Mouse (Mus musculus) right cerebral cortex, postnatal 10 days (tissue): ENCODE data around the gene Gpr173.

Source experiments
- DNase-seq, 2 experiments: peaks; one replicate each; pipeline ENCODE4 v3.0.0; 2021; ENCODE audit warnings: low spot score in 2 of 2

Gene Gpr173

DNA sequence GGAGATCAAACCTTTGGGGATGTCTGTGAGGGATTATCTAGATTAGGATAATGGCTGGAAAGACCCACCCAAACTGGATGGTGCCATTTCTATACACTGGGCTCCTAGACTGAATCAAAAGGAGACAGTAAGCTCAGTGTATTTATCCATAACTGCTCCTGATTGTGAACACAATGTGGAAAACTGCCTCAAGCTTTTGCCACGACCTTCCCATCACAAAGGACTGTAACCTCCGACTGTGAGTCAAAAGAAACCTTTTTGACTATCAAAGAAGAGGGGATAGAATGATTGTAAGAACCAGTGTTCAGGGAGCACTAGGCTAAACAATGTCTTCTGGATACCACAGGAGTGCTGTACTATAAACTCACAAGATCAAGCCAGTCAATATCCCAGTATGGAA is 62.3 kb downstream of the Gpr173 start:
- DNase-seq: no peak
